Comparison of ENCODE assay signal across 9 mouse cellular contexts in genomic region chr2:74451578-74451977, GRCm38 (mm10).
A peak's percentile ranks its signal among the peaks of the same experiment; 100 is the strongest.
DNase-seq lines count a peak whose midpoint lies in the region; ATAC-seq and TF ChIP-seq lines count a peak whose summit lies in the region.
"Had no signal": no experiment of that assay in that cellular context is flagged by ENCODE, and none has a peak within 500 bp of the region (broad histone marks: within the 10 kb centered on the region; RNA-seq: fewer than 3 reads in every experiment).

No protein-coding gene starts in this region.

- ATAC-seq in embryonic facial prominence, embryonic 12.5 days (ENCODE audit: insufficient number of reproducible peaks, insufficient read depth, low FRiP score, low TSS enrichment), result no peak
- ATAC-seq in hindbrain, postnatal 0 days, result peak; percentile 46; the same call in 1 of the 2 replicates

- H3K36me3 ChIP-seq in embryonic facial prominence, embryonic 12.5 days, result no peaks in the 10 kb centered on the region
- H3K36me3 ChIP-seq in hindbrain, postnatal 0 days (ENCODE audit: insufficient read depth, low read length), result no peaks in the 10 kb centered on the region
- H3K36me3 ChIP-seq: neural tube, embryonic 12.5 days had no signal

- no peak overlapping the region for H3K27ac ChIP-seq in embryonic facial prominence, embryonic 12.5 days
- H3K27ac ChIP-seq in hindbrain, postnatal 0 days, result 0 out of 2 replicates have a peak overlapping the region, but pooled peaks have one; percentile 1
- H3K27ac ChIP-seq: neural tube, embryonic 12.5 days had no signal

- no peak for TF ChIP-seq CTCF in hindbrain, postnatal 0 days (IDR thresholded peaks at IDR 0.05; ENCODE audit: low read depth)

- H3K4me3 ChIP-seq in embryonic facial prominence, embryonic 12.5 days, result no peak overlapping the region
- no peak overlapping the region for H3K4me3 ChIP-seq in hindbrain, postnatal 0 days (ENCODE audit: low read length)
- H3K4me3 ChIP-seq: neural tube, embryonic 12.5 days had no signal

- H3K4me1 ChIP-seq in embryonic facial prominence, embryonic 12.5 days, result no peaks in the 10 kb centered on the region; the same call in 1 of the 2 replicates
- H3K4me1 ChIP-seq in hindbrain, postnatal 0 days (ENCODE audit: insufficient read depth, low read length), result peaks cover 9% of the 10 kb centered on the region

- WGBS in embryonic facial prominence, embryonic 12.5 days, result 18% methylated on average over 6 of the region's 6 CpGs
- whole genome bisulfite sequencing in hindbrain, postnatal 0 days, result 14% methylated on average over 6 of the region's 6 CpGs

- no peaks in the 10 kb centered on the region for H3K9me3 ChIP-seq in embryonic facial prominence, embryonic 12.5 days
- no peaks in the 10 kb centered on the region for H3K9me3 ChIP-seq in hindbrain, postnatal 0 days (ENCODE audit: low read length)
- H3K9me3 ChIP-seq: neural tube, embryonic 12.5 days had no signal

- H3K27me3 ChIP-seq in embryonic facial prominence, embryonic 12.5 days, result no peaks in the 10 kb centered on the region
- no peaks in the 10 kb centered on the region for H3K27me3 ChIP-seq in hindbrain, postnatal 0 days (ENCODE audit: insufficient read depth, low read length)
- H3K27me3 ChIP-seq: neural tube, embryonic 12.5 days had no signal

- peak; percentile 78 for DNase-seq in embryo, embryonic 11 days
- peak; percentile 49 for DNase-seq in hindbrain, postnatal 0 days (ENCODE audit: low spot score)
- peak; percentile 13 to 55 for DNase-seq in lung, postnatal 4 days
- DNase-seq in thymus, postnatal 10 days (ENCODE audit: low spot score in 2 of 2), result no peak
- no peak for DNase-seq in spleen, adult 18-20 months
- no peak for DNase-seq in cerebellum, adult 18-20 months
- no peak for DNase-seq in adrenal gland, adult 8-10 months

- no peak overlapping the region for H3K9ac ChIP-seq in embryonic facial prominence, embryonic 12.5 days
- H3K9ac ChIP-seq in hindbrain, postnatal 0 days (replicated peaks; ENCODE audit: low read length), result no peak overlapping the region
- H3K9ac ChIP-seq: neural tube, embryonic 12.5 days had no signal

- peak overlapping the region; percentile 13; the same call in 1 of the 2 replicates for H3K4me2 ChIP-seq in embryonic facial prominence, embryonic 12.5 days (replicated peaks)
- H3K4me2 ChIP-seq in hindbrain, postnatal 0 days (ENCODE audit: low read depth, low read length), result peak overlapping the region; percentile 19; the same call in 1 of the 2 replicates
- H3K4me2 ChIP-seq: neural tube, embryonic 12.5 days had no signal

Comparison
In these comparisons a context has a peak if more than half of its experiments do, and no peak if none do; other contexts are left out.
1. DNase-seq: peak in embryo, embryonic 11 days (single experiment), hindbrain, postnatal 0 days (single experiment) and lung, postnatal 4 days (2 of 2); none in thymus, postnatal 10 days (0 of 2), spleen, adult 18-20 months (0 of 2), cerebellum, adult 18-20 months (0 of 2) and adrenal gland, adult 8-10 months (single experiment).